In genomic region chr16:21405224-21405969, GRCm38 (mm10) we compare ENCODE assay signal across 11 mouse cellular contexts. TPM values are rescaled to one million over a fixed set of nuclear protein-coding genes. Genes with fewer than 3 reads are reported as not detected.
DNase-seq lines count a peak whose midpoint lies in the region; ATAC-seq and TF ChIP-seq lines count a peak whose summit lies in the region.
"Had no signal": no experiment of that assay in that cellular context is flagged by ENCODE, and none has a peak within 500 bp of the region (broad histone marks: within the 10 kb centered on the region; RNA-seq: fewer than 3 reads in every experiment).

No protein-coding gene starts in this region.

- H3K27ac ChIP-seq in kidney, embryonic 15.5 days: no peak overlapping the region
- H3K27ac ChIP-seq in embryonic facial prominence, embryonic 11.5 days (replicated peaks; ENCODE audit: low read depth, low read length): peak overlapping the region; percentile 29
- peak overlapping the region; percentile 10; the same call in 1 of the 2 replicates for H3K27ac ChIP-seq in midbrain, embryonic 14.5 days (replicated peaks; ENCODE audit: low read depth, low read length)
- H3K27ac ChIP-seq in gastrocnemius, adult 2 months: no peak overlapping the region
- H3K27ac ChIP-seq: forebrain, embryonic 15.5 days; lung, embryonic 15.5 days had no signal

- H3K36me3 ChIP-seq in kidney, embryonic 15.5 days: no peaks in the 10 kb centered on the region
- H3K36me3 ChIP-seq in embryonic facial prominence, embryonic 11.5 days (replicated peaks; ENCODE audit: control insufficient read depth, insufficient read depth, low read depth, low read length): no peaks in the 10 kb centered on the region
- no peaks in the 10 kb centered on the region for H3K36me3 ChIP-seq in midbrain, embryonic 14.5 days (ENCODE audit: control insufficient read depth, insufficient read depth, low read length)
- H3K36me3 ChIP-seq: forebrain, embryonic 15.5 days; lung, embryonic 15.5 days had no signal

- intact Hi-C loops in gastrocnemius, adult 2 months (cut with DNase I): no loop called here

- H3K4me1 ChIP-seq in kidney, embryonic 15.5 days: peaks cover 25% of the 10 kb centered on the region
- H3K4me1 ChIP-seq in embryonic facial prominence, embryonic 11.5 days (ENCODE audit: control insufficient read depth, insufficient read depth, low read length): peaks cover 6% of the 10 kb centered on the region
- H3K4me1 ChIP-seq in midbrain, embryonic 14.5 days (ENCODE audit: control insufficient read depth, insufficient read depth, low read length): peaks cover 4% of the 10 kb centered on the region; the same call in 1 of the 2 replicates
- H3K4me1 ChIP-seq: forebrain, embryonic 15.5 days had no signal

- no peaks in the 10 kb centered on the region for H3K9me3 ChIP-seq in kidney, embryonic 15.5 days (replicated peaks)
- H3K9me3 ChIP-seq in embryonic facial prominence, embryonic 11.5 days (replicated peaks; ENCODE audit: control insufficient read depth, low read length): no peaks in the 10 kb centered on the region
- no peaks in the 10 kb centered on the region for H3K9me3 ChIP-seq in midbrain, embryonic 14.5 days (ENCODE audit: control insufficient read depth, low read length)
- H3K9me3 ChIP-seq: forebrain, embryonic 15.5 days; lung, embryonic 15.5 days had no signal

- H3K4me2 ChIP-seq in kidney, embryonic 15.5 days: no peak overlapping the region
- H3K4me2 ChIP-seq in embryonic facial prominence, embryonic 11.5 days (ENCODE audit: low read depth, low read length): no peak overlapping the region
- no peak overlapping the region for H3K4me2 ChIP-seq in midbrain, embryonic 14.5 days (ENCODE audit: low read length)
- H3K4me2 ChIP-seq: forebrain, embryonic 15.5 days; lung, embryonic 15.5 days had no signal

- DNase-seq in kidney, postnatal 14 days: no peak
- DNase-seq in embryonic facial prominence, embryonic 11.5 days (ENCODE audit: low spot score): peak; percentile 44
- DNase-seq in forelimb bud, embryonic 11.5 days (ENCODE audit: low read depth, low spot score): peak; percentile 42
- DNase-seq in midbrain, embryonic 14.5 days: no peak
- DNase-seq in lung, adult 18-20 months: no peak
- no peak for DNase-seq in gastrocnemius, adult 2 months
- DNase-seq: adrenal gland, postnatal 14 days; right cerebral cortex, postnatal 4 days had no signal

- ATAC-seq in kidney, embryonic 15.5 days (replicated peaks; ENCODE audit: low FRiP score): 0 out of 2 replicates have a peak, but pooled peaks have one; percentile 36
- peak; percentile 74 for ATAC-seq in embryonic facial prominence, embryonic 11.5 days (replicated peaks; ENCODE audit: insufficient number of reproducible peaks, low FRiP score, low TSS enrichment, low read depth)
- ATAC-seq in midbrain, embryonic 14.5 days (ENCODE audit: low FRiP score, low TSS enrichment): no peak
- ATAC-seq: forebrain, embryonic 15.5 days had no signal

- H3K9ac ChIP-seq in kidney, embryonic 15.5 days: no peak overlapping the region
- H3K9ac ChIP-seq in embryonic facial prominence, embryonic 11.5 days (replicated peaks; ENCODE audit: low read length): no peak overlapping the region
- no peak overlapping the region; the same call in 1 of the 2 replicates for H3K9ac ChIP-seq in midbrain, embryonic 14.5 days (replicated peaks; ENCODE audit: low read length)
- H3K9ac ChIP-seq: forebrain, embryonic 15.5 days; lung, embryonic 15.5 days had no signal

- no peak for TF ChIP-seq CTCF in gastrocnemius, adult 2 months (IDR thresholded peaks at IDR 0.05)

- WGBS in kidney, embryonic 15.5 days: 34% methylated on average over 6 of the region's 6 CpGs
- 37% methylated on average over 6 of the region's 6 CpGs for WGBS in embryonic facial prominence, embryonic 11.5 days
- 62% methylated on average over 6 of the region's 6 CpGs for WGBS in midbrain, embryonic 14.5 days

- 0 out of 2 replicates have a peak, but pooled peaks cover 5% of the 10 kb centered on the region for H3K27me3 ChIP-seq in kidney, embryonic 15.5 days
- H3K27me3 ChIP-seq in embryonic facial prominence, embryonic 11.5 days (ENCODE audit: control insufficient read depth, insufficient read depth, low read length): no peaks in the 10 kb centered on the region
- H3K27me3 ChIP-seq in midbrain, embryonic 14.5 days (ENCODE audit: control insufficient read depth, insufficient read depth, low read length): no peaks in the 10 kb centered on the region
- H3K27me3 ChIP-seq: forebrain, embryonic 15.5 days; lung, embryonic 15.5 days had no signal

- H3K4me3 ChIP-seq in kidney, embryonic 15.5 days (replicated peaks): no peak overlapping the region
- no peak overlapping the region for H3K4me3 ChIP-seq in embryonic facial prominence, embryonic 11.5 days (ENCODE audit: low read depth, low read length)
- no peak overlapping the region for H3K4me3 ChIP-seq in midbrain, embryonic 14.5 days (replicated peaks; ENCODE audit: low read depth, low read length)
- H3K4me3 ChIP-seq in gastrocnemius, adult 2 months: no peak overlapping the region
- H3K4me3 ChIP-seq: forebrain, embryonic 15.5 days; lung, embryonic 15.5 days had no signal

RNA-seq across cellular contexts. Expression of gene Vps8, which starts 17.5 kb away (rescaled TPM):
- polyA plus RNA-seq in kidney, embryonic 15.5 days (2015; fragmentation: Nextera tagmentation; extraction: Ambion mirVana): 14.1 and 15.5 TPM in 2 replicates
- polyA plus RNA-seq in embryonic facial prominence, embryonic 11.5 days (2014; fragmentation: Nextera tagmentation; extraction: Ambion mirVana): 16.7 and 19.0 TPM in 2 replicates
- polyA plus RNA-seq in midbrain, embryonic 14.5 days (2014; fragmentation: Nextera tagmentation; extraction: Ambion mirVana): 31.6 and 41.1 TPM in 2 replicates
- 1 to 10 TPM; 7.7 to 7.8 TPM for total RNA-seq in gastrocnemius, adult 2 months (2021)

Comparison
In these comparisons a context has a peak if more than half of its experiments do, and no peak if none do; other contexts are left out.
1. H3K27ac ChIP-seq: peak in embryonic facial prominence, embryonic 11.5 days (single experiment) and midbrain, embryonic 14.5 days (single experiment); none in kidney, embryonic 15.5 days (single experiment) and gastrocnemius, adult 2 months (single experiment).
2. DNase-seq: peak in embryonic facial prominence, embryonic 11.5 days (single experiment) and forelimb bud, embryonic 11.5 days (single experiment); none in kidney, postnatal 14 days (single experiment), midbrain, embryonic 14.5 days (single experiment), lung, adult 18-20 months (0 of 2) and gastrocnemius, adult 2 months (single experiment).